18 mouse cellular contexts compared by ENCODE assay signal in the genomic region with DNA sequence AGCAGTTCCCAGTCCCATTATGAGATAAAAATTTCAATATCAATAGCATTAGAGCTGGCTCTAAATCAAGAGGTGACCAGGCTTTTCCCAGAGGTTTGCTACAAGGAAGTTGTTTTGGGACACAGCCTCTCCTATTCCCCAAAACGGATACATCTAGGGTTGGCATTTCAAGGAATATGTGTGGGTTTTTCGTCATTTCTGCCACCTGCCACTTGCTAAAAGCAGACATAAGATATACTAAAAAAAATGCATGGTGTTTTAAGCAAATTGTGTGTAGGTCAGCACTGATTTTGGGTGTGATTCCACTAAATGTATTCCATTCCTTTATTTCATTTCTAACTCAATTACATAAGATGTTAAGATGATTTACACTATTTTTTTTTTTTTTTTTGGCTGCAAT. TPM values are rescaled to one million over a fixed set of nuclear protein-coding genes. Genes with fewer than 3 reads are reported as not detected.
DNase-seq lines count a peak whose midpoint lies in the region.
"Had no signal": no experiment of that assay in that cellular context is flagged by ENCODE, and none has a peak within 500 bp of the region (broad histone marks: within the 10 kb centered on the region; RNA-seq: fewer than 3 reads in every experiment).

No protein-coding gene starts in this region.

- intact Hi-C loops in left cerebral cortex, postnatal 14 days (cut with DNase I), result no loop called here

- peak; percentile 28 for DNase-seq in layer of hippocampus, adult 9-11 months
- no peak for DNase-seq in layer of hippocampus, adult 11-12 months (ENCODE audit: low spot score)
- peak; percentile 56 to 63 for DNase-seq in right cerebral cortex, adult 2 months (ENCODE audit: low spot score in 2 of 2)
- DNase-seq in right cerebral cortex, postnatal 14 days, result no peak
- peak; percentile 54 to 68 for DNase-seq in left cerebral cortex, postnatal 14 days (ENCODE audit: low spot score in 2 of 2)
- DNase-seq in telencephalon, adult 2 months (ENCODE audit: low read depth, low spot score), result peak; percentile 92
- no peak for DNase-seq in embryo, embryonic 11 days
- DNase-seq: adrenal gland, adult 2 months; adrenal gland, postnatal 25 days; cerebellum, adult 2 months; cerebellum, postnatal 10 days; gastrocnemius, adult 2 months; gastrocnemius, postnatal 25 days; heart, postnatal 36 days had no signal

RNA-seq across cellular contexts. Expression of a gene that starts 34.3 kb away (rescaled TPM):
- not detected for total RNA-seq in left cerebral cortex, postnatal 14 days (2021)
- total RNA-seq: adrenal gland, adult 2 months; adrenal gland, postnatal 25 days; common myeloid progenitor, adult 5-6 weeks; ES-E14; gastrocnemius, adult 2 months; gastrocnemius, postnatal 25 days; granulocyte monocyte progenitor cell, adult 5-6 weeks; heart, adult 8-10 months; heart, postnatal 36 days had no signal

RNA-seq across cellular contexts. Expression of a gene that starts 56.1 kb away (rescaled TPM):
- 1 to 10 TPM; 3.3 to 3.6 TPM for total RNA-seq in left cerebral cortex, postnatal 14 days (2021)
- total RNA-seq: ES-E14 had no signal

Comparison
In these comparisons a context has a peak if more than half of its experiments do, and no peak if none do; other contexts are left out.
1. DNase-seq: peak in layer of hippocampus, adult 9-11 months (single experiment), right cerebral cortex, adult 2 months (2 of 2), left cerebral cortex, postnatal 14 days (2 of 2) and telencephalon, adult 2 months (single experiment); none in layer of hippocampus, adult 11-12 months (single experiment), right cerebral cortex, postnatal 14 days (single experiment) and embryo, embryonic 11 days (single experiment).